Mouse (Mus musculus): ENCODE results near the gene Upp1.

Gene Upp1

DNA sequence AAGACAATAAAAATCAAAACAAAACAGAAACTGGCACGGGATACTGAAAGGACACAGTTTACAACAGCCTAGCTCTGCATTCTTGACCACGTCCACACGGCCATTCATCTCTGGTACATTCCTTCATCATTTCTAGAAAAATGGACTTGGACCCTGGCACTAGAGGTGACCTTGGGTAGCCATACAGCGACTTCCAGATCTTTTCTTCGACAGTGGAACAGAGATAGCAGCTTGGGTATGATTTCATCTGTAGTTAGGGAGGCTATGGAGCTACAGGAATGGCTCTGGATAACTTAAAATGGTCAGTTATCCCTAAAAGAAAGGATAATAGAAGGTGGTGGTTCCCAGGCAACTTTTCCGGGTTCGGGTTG is at the start of gene Upp1:
Gene Upp1, plus strand, starts transcription at position 54 of the 371 bp plus-strand sequence.
- DNase-seq (ENCODE audit: low read depth, low spot score), result no peak

DNA sequence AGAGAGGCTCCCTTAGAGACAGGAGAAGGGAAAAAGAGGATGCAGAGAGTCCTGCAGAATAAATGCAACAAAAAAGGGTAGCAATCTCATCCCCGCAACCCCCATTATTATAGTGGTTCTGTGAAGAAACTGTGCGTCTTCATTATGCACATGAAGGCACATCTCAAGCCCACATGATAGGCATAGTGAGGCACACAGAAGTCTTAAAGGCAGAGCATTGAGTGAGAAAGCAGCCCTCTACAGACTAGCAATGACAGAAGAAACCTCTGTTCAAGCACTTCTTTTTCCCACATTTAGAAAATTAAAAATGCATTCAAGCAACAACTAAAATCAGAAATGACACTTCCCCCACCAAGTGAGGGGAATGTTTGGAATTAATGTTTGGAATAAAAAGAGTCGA is 41.5 kb upstream of the Upp1 start:
- DNase-seq (ENCODE audit: low read depth, low spot score), result no peak

DNA sequence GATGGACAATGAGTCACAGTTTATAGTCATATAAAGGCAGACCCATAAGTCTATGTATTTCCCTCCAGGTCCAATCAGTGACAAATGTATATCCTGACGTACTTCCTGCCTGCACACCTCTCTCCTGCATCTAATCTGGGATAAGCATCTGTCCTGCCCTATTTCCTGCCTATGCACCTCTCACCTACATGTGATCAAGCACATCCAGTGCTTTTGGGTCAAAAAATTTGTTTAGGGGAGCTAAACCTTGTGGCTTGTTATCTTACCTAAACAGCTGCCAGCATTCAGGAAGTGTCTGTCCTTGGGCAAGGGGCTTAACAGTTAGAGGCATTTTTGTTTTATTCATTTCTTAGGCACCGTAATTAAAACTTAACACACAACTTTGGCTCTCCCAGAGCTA is 4.7 kb upstream of the Upp1 start:
- DNase-seq (ENCODE audit: low read depth, low spot score), result no peak

DNA sequence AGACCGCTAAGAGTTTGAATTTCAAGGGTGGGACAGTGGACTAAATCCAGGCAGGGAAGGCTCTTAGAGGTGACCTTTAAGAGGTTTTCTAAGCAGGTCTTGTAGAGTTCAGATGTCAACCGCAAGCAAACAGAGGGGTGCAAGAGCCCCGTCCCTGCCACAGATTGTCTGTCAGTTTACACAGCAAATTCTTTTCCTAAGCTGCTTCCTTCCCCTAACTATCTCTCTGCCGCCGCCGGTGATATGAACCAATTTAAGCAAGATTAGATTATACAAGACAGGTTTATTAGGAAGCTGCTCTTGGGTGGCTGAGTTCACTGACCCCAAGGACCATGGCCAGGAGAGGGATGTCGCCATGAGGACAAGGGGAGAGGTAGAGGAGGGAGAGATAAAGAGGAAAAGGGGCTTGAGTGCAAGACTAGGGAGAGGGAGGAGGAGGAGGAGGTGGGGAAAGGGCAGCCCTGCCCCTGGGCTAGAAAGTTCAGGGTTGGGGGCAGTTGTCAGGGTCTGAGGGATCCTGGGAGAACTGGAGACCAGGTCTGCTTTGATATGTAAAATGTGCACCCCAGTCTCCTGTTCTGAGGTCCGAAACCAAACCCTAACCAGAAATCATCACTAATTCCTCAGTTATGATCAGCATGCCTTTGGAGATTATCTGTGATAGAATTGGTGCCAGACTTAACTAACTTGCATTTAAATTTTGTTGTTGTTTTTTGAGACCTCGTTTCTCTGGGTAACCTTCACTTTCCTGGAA is 2.4 kb upstream of the Upp1 start:
- DNase-seq (ENCODE audit: low read depth, low spot score), result peak; percentile 89

DNA sequence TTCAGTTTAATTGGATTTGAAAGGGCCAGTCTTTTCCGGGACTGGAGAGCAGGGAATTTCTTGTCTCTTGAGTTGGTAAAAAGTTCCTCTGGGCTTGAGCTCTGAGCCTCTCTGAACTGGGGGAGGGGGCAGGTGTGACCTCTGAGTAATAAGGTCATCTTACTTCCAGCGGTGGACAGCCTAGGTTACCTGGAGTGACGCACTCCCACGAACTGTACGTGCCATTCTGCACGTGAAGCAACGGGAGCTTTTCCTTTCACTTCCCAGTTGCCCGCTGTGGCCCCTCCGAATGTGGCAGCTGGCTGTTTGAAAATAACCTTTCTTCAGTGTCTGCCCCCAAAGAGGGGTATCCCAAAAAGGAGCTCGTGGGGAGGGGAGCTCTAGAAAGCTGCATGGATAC is 1.8 kb upstream of the Upp1 start:
- DNase-seq (ENCODE audit: low read depth, low spot score), result peak; percentile 98

DNA sequence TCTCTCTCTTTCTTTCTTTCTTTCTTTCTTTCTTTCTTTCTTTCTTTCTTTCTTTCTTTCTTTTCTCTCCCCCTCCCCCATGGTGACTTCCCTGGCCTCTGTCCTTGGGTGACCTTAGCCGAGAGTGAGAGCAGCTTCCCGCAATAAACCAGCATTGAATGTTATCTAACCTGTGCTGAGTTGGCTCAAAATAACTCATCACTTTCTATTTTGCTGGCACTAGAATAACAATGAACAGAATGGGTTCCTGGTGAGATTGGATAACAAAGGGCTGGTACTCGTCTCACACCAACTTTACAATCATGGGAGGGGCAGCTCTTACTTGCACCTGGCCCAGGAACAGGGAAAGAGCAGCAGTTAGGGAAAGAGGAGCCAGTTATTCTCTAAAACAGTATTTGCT is 987 bp upstream of the Upp1 start:
- peak; percentile 97 for DNase-seq (ENCODE audit: low read depth, low spot score)

DNA sequence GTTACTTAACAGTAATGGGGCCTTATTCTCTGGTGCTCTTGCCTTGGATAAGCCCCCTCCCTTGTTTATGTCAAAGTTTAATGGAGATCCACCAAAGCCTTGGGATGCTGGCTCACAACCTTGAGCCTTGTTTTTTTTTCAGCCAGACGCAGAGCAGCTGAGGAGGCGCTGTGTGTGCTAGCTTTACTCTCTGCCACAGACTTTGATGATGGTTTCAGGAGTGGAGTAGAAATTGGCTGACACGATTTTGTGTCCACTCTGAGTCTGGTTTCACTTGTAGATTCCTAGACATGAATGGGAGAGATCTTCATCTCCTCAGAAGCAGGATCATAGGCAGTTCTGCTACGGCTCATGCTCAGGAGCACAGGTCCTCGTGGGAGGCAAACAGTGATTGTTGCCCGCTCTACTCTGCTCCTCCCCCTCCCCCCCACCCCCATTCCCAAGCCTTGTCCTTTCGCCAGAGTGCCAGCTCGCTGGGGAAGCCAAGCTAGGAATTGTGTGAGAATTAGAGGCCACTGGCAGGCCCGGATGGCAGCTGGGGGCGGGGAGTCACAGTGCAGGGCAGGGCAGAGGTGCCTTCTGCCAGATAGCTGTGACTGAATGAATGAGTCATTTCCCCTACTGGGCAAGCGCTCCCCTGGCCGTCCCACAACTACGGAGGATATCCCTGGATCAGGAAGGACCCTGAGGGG is 399 bp upstream of the Upp1 start:
- peak; percentile 73 for DNase-seq (ENCODE audit: low read depth, low spot score)

DNA sequence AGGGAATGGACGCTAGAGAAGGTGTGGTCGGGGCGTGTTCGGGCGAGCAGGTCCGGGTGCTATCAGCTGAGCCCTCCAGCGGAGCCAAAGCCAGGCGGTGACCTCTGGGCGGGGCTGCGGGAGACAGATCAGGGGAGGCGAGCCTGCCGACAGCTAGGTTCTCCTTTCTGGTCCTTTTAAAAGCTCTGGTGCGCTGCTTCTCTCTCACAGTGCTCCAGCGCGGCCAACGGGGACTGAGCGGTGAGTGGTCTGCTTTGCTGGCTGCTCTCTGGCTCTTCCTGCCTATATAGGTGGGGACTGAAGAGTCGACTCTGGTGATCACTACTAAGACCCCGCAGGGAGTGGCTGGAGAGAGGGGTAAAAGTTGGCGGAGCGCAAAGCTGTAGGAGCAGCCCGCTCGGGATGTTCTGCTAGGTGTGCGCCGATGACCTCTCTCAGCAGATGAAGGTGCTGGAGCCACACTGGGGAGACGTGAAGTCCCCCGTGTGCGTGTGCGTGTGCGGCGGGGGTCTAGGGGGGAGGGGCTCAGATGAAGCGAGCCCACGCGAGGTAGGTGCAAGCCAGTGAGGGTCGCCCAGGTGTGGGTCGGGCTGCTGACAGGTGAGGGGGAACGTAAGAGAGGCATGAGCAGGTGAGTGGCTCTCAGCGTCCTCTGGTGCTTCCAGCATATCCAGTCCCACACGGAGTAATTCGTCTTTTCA is 668 bp downstream of the Upp1 start:
- DNase-seq (ENCODE audit: low read depth, low spot score), result peak; percentile 84

DNA sequence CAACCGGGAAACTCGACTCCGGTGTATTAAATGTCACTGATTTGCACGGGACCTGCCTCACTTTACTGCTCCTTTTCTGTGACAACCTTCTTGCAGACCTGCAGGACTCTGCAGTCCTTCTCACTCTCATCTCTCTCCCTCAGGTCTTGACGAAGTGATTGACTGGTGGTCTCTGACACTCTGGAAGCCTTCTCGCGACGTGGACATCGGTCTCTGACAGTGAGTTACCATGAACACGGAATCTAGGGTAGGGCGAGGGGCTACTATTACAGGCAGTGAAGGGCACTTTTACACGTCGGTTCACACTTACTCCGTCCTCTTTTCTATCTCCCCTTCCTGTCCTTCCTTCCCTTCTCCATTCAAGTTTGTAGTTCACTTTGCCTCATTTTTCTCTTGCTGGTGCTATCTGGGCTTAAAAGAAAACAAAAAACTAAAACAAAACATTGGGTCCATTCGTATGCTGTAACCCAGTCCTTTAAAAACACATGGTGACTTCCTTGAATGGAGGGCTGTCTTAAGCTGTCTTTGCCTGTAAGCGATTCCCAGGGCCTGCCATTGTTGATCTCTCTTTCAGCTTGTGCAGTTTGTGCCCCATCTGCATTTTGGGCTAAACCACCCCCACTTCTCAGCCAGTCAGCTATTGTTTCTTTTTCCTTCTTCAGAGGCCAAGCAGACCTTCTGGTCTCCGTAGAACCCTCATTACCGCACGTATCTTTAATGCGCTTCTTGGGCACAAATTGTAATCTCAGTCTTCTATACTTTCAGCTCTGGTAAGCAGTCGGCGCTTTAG is 1.5 kb downstream of the Upp1 start:
- DNase-seq (ENCODE audit: low read depth, low spot score), result peak; percentile 66

DNA sequence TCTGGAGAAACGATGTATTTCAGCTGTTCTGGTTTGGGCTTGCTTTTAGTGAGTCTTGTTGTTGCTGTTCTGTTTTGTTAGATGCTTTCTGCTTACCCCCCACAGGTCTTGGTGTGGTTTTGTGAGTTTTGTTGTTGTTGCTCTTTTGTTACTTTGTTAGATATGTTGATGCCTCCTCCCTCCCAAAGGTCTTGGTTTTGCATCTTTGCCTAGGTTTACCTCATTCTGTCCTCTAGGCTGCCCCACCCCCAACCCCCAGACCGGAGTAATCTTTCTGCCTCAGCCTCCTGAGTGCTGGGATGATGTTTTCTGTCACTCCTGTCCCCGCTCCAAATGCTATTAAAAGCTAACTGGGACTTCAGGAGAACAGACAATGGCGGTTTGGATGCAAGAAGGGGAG is 4.4 kb downstream of the Upp1 start:
- peak; percentile 65 for DNase-seq (ENCODE audit: low read depth, low spot score)

DNA sequence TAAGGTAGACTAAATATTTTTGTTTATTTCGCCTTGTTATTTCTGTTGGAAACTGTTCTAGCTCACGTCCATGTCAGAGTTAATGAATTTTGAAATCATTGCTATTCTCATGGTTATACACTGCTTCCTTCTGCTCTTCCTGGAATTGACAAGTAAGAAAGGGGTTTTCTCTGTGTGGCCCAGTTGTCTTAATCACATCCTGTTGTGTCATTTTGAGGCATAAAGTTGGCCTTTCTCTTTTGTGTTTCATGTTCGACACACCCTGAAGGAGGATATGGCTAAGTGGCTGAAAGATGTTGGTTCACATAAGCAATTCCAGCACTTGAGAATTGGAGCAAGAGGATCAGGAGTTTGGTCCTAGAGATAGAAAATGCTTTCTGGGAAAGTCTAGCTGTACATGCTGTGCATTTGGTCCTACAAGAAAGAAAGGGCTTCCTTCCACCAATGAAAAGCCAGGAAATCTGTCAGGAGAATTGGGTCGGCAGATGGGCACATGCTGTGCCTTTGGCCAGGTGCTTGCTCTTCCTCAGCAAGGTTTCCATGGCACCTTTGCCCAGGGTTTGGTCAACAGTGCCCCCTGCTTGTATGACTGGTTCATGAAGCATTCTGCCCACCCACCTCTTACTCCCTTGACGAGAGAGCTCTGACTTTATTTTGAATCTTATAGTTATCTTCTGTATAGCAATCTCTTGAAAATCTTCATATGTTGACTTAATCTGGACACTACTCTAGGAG is 8.6 kb downstream of the Upp1 start:
- DNase-seq (ENCODE audit: low read depth, low spot score), result no peak

DNA sequence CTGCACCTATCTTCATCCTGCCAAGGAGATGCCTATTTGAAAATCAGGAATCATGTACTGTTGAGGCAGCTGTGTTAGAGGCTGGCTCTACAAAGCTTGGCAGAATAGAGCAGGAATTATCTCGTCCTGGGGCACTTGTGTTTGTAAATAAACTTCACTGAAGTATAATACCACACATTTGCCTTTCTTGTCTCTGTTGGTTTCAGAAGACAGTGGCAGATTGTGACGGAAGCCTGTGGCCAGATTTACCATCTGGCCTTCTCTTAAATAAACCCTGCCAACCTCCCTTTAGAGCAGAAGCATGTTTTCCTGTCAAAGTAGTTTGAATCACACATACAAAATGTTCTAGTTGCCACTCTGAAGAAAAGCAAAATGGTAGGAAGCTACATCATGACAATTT is 10.2 kb downstream of the Upp1 start:
- DNase-seq (ENCODE audit: low read depth, low spot score), result no peak

DNA sequence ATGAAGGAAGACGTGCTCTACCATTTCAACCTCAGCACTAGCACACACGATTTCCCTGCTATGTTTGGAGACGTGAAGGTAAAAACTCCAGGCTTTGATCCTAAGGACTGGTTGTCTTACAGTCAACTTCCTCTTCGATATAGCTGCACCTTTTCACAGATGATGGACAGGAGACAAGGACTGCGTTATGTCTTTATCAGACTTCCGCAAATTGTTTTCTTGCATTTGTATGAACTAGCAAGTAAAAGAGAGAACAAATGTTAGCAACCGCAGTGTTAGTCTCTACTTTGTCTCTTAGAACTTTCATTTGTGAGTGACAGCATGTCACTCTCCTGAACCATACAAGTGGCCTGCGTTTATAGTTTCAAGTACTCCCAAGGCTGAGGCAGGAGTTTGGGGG is 11.6 kb downstream of the Upp1 start:
- no peak for DNase-seq (ENCODE audit: low read depth, low spot score)

DNA sequence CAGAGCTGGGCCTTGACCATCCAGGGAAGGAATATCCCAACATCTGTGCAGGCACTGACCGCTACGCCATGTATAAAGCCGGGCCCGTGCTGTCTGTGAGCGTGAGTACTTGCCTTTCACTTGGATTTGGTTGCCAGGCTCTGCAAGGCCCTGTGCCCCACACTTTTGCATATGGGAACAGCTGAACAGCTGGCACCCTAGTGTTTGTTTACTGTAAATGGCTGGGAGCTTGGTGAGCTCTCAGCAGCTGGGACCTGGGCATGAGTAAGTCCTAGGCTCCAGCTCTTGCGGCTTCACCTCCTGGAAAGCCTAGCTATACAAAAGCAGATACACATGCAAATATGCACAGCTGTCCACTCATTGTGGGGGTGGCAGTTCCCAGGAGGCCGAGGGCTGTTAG is 13.8 kb downstream of the Upp1 start:
- DNase-seq (ENCODE audit: low read depth, low spot score), result no peak

DNA sequence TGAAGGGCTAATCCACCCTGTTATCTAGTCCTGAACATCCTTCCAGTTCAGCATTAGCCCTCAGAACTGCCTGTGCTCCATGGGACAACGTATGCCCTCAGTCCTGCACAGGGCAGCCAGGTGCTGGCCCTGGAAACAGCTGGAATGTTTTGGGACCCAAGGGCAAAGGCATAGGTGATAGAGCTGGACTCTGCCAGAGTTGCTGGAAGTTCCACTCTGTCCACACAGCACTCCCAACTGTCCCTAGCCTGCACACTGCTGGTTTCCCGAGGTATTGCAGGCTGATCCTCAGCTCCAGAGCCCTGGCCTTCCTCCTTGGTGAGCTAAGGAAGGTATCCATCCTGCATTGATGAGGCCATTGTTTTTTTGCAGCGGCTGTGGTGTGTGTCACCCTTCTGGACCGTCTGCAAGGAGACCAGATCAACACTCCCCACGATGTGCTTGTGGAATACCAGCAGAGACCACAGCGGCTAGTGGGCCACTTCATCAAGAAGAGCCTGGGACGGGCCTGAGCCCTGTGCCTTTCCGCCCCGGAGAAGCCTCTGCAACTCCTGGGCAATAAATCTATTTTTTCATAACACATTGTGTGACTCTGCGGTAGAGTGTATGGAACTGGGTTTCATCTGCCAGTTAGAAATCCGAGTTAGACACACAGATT is 17.8 kb downstream of the Upp1 start:
- peak; percentile 74 for DNase-seq (ENCODE audit: low read depth, low spot score)

DNA sequence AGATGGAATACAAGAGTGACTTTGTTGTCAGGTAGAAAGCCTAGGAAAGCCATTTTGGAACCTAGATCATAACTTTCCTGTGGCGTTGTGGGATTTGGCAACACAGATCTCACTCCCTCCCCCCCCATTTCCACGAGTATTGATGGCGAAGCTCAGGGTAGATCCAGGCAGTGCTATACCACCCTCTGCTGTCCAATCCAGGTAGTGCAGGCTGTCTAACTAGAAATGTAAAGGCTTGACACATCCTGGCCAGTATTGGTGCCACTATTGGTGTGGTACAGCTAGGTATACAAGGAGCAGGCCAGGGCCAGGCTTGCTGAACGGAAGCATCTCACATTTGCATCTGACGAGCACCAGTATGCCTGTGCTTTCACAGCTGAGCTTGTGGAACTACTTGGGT is 18.6 kb downstream of the Upp1 start:
- peak; percentile 84 for DNase-seq (ENCODE audit: low read depth, low spot score)

DNA sequence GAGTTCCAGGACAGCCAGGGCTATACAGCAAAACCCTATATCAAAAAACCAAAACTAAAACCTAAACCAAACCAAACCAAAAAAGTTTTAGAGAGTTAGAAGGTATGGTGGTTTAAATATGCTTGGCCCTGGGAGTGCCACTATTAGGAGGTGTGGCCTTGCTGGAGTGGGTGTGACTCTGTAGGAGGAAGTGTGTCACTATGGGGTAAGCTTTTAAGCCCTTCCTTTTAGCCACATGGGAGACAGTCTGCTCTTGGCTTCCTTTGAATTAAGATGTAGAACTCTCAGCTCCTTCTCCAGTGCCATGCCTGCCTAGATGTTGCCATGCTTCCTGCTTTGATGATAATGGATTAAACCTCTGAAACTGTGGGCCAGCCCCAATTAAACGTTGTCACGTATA is 27.2 kb downstream of the Upp1 start:
- no peak for DNase-seq (ENCODE audit: low read depth, low spot score)

DNA sequence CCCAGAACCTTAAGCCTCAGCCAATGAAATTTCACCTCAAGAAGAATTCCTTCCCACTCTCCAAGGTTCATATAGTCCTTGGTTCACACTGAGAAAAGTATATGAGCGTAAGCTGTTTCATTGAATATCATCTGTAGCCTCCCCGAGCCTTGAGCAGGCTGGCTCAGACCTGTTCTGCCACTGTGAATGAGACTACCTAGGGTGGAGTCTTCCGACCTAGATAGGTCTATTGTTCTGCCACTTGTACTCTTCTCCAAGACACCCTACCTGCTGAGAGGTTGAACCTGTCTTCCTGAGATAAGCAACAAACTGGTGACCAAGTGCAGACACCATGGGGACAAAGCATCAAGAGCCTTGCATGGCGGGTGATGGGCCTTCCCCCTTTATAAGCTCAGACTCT is 28.2 kb downstream of the Upp1 start:
- peak; percentile 78 for DNase-seq (ENCODE audit: low read depth, low spot score)

DNA sequence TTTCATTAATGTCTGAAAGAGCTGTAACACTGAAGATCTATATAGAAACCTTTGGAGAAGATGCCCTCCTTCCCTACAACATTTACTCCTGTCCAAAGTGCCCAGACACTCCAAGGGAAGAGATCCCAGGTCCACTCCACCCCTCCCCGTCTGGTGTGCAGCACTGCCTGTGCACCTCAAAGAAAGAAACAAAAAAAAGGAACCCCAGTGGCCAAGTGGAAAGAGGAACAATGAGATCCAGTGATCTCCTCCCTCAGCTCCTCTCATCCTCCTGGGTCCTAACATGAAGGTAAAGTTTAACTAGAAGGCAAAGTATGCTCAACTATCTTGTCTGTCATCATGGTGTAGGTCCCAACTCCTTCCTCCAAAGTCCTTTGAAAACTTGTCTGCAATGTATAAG is 28.8 kb downstream of the Upp1 start:
- no peak for DNase-seq (ENCODE audit: low read depth, low spot score)

DNA sequence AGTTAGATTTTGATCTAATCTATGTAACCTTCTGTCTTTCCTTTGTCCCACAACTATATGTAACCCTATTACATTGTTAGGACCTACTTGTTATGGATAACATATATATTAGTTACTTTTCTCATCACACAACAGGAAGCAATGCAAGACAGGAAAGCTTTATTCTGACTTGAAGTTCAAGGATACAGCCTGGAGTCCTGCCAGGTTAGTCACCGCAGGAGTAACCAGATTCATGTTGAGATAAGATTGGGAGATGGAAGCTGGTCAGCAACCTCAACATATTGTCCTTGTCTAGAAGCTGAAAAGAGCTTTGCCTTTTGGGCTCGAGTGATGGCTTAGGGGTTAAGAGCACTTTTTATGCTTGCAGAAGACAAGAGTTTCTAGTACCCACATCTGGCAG is 30.3 kb downstream of the Upp1 start:
- no peak for DNase-seq (ENCODE audit: low read depth, low spot score)

DNA sequence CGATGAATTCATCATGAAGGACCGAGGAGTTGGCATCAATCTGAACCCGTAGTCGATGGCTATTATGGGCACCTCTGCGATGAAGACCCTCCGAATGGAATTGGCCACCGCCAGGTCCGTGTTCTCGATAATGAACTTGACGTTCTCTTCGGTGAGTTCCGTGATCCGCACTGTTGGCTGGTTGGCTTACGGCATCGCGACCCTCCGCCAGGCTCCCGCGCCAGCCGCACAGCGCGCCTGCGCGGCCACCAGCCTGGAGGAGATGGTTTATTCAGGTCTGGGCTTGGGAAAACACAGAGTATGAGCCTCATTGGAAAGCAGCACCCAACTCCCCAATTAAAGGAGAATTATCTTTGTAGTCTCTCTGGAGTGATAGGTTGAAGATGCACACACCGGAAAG is 32.5 kb downstream of the Upp1 start:
- peak; percentile 28 for DNase-seq (ENCODE audit: low read depth, low spot score)

All from ES-CJ7 (cell line).